Mouse (Mus musculus): ENCODE results near the gene Ikzf1. TPM values are rescaled to one million over a fixed set of nuclear protein-coding genes. Genes with fewer than 3 reads are reported as not detected.
A peak's percentile ranks its signal among the peaks of the same experiment; 100 is the strongest.

Gene Ikzf1
- polyA plus RNA-seq, 1 experiment = 21.9 TPM

GRCm38 (mm10) chr11:11763211-11763666 lies 78.4 kb downstream of the Ikzf1 start:
- H3K27ac ChIP-seq (ENCODE audit: insufficient read depth, low read depth, low read length) = 0 out of 2 replicates have a peak overlapping the region, but pooled peaks have one; percentile 33
- TF ChIP-seq CTCF (IDR thresholded peaks at IDR 0.05; ENCODE audit: extremely low read depth, insufficient read length, insufficient replicate concordance, low read depth, low read length) (no peak), POLR2A (IDR thresholded peaks at IDR 0.05; ENCODE audit: low read depth, low read length) (no peak)
- H3K4me3 ChIP-seq (ENCODE audit: low read depth, low read length) = no peak overlapping the region
- peaks cover 5% of the 10 kb centered on the region; the same call in 1 of the 2 replicates for H3K4me1 ChIP-seq (ENCODE audit: control insufficient read depth, insufficient read depth, insufficient read length, low read length)
- no peaks in the 10 kb centered on the region for H3K27me3 ChIP-seq (ENCODE audit: control insufficient read depth, insufficient read depth, low read length)
- no peaks in the 10 kb centered on the region for H3K36me3 ChIP-seq (ENCODE audit: control insufficient read depth, insufficient read depth, low read length)
- 57% methylated on average over 4 of the region's 4 CpGs for WGBS

GRCm38 (mm10) chr11:11765414-11765813 lies 80.6 kb downstream of the Ikzf1 start:
- no peak for TF ChIP-seq POLR2A (IDR thresholded peaks at IDR 0.05; ENCODE audit: low read depth, low read length)
- no peak for TF ChIP-seq CTCF (IDR thresholded peaks at IDR 0.05; ENCODE audit: extremely low read depth, insufficient read length, insufficient replicate concordance, low read depth, low read length)
- no peaks in the 10 kb centered on the region for H3K27me3 ChIP-seq (ENCODE audit: control insufficient read depth, insufficient read depth, low read length)
- H3K4me3 ChIP-seq (ENCODE audit: low read depth, low read length) = no peak overlapping the region
- 0 out of 2 replicates have a peak, but pooled peaks cover 2% of the 10 kb centered on the region for H3K36me3 ChIP-seq (ENCODE audit: control insufficient read depth, insufficient read depth, low read length)
- peaks cover 5% of the 10 kb centered on the region; the same call in 1 of the 2 replicates for H3K4me1 ChIP-seq (ENCODE audit: control insufficient read depth, insufficient read depth, insufficient read length, low read length)
- H3K27ac ChIP-seq (ENCODE audit: insufficient read depth, low read depth, low read length) = no peak overlapping the region
- 56% methylated on average over 1 of the region's 1 CpGs for WGBS

GRCm38 (mm10) chr11:11766105-11766504 lies 81.3 kb downstream of the Ikzf1 start:
- WGBS = 69% methylated on average over 1 of the region's 1 CpGs
- Histone ChIP-seq H3K27me3 (ENCODE audit: control insufficient read depth, insufficient read depth, low read length) (no peaks in the 10 kb centered on the region), H3K4me1 (ENCODE audit: control insufficient read depth, insufficient read depth, insufficient read length, low read length) (peaks cover 5% of the 10 kb centered on the region; the same call in 1 of the 2 replicates), H3K27ac (ENCODE audit: insufficient read depth, low read depth, low read length) (no peak overlapping the region), H3K4me3 (ENCODE audit: low read depth, low read length) (no peak overlapping the region), H3K36me3 (ENCODE audit: control insufficient read depth, insufficient read depth, low read length) (0 out of 2 replicates have a peak, but pooled peaks cover 2% of the 10 kb centered on the region)
- TF ChIP-seq CTCF (IDR thresholded peaks at IDR 0.05; ENCODE audit: extremely low read depth, insufficient read length, insufficient replicate concordance, low read depth, low read length) (no peak), POLR2A (IDR thresholded peaks at IDR 0.05; ENCODE audit: low read depth, low read length) (no peak)

- Histone ChIP-seq H3K4me3 (ENCODE audit: low read depth, low read length) (no peak overlapping the region), H3K4me1 (ENCODE audit: control insufficient read depth, insufficient read depth, insufficient read length, low read length) (peaks cover 5% of the 10 kb centered on the region; the same call in 1 of the 2 replicates), H3K36me3 (ENCODE audit: control insufficient read depth, insufficient read depth, low read length) (0 out of 2 replicates have a peak, but pooled peaks cover 2% of the 10 kb centered on the region), H3K27ac (ENCODE audit: insufficient read depth, low read depth, low read length) (no peak overlapping the region), H3K27me3 (ENCODE audit: control insufficient read depth, insufficient read depth, low read length) (no peaks in the 10 kb centered on the region)
- TF ChIP-seq POLR2A (IDR thresholded peaks at IDR 0.05; ENCODE audit: low read depth, low read length) (no peak), CTCF (IDR thresholded peaks at IDR 0.05; ENCODE audit: extremely low read depth, insufficient read length, insufficient replicate concordance, low read depth, low read length) (no peak)
These were observed 81.9 kb downstream of the Ikzf1 start for GRCm38 (mm10) chr11:11766736-11767135.

GRCm38 (mm10) chr11:11768057-11768456 lies 83.3 kb downstream of the Ikzf1 start:
- Histone ChIP-seq H3K4me1 (ENCODE audit: control insufficient read depth, insufficient read depth, insufficient read length, low read length) (peaks cover 5% of the 10 kb centered on the region; the same call in 1 of the 2 replicates), H3K27me3 (ENCODE audit: control insufficient read depth, insufficient read depth, low read length) (no peaks in the 10 kb centered on the region), H3K36me3 (ENCODE audit: control insufficient read depth, insufficient read depth, low read length) (0 out of 2 replicates have a peak, but pooled peaks cover 2% of the 10 kb centered on the region), H3K4me3 (ENCODE audit: low read depth, low read length) (no peak overlapping the region), H3K27ac (ENCODE audit: insufficient read depth, low read depth, low read length) (no peak overlapping the region)
- 83% methylated on average over 2 of the region's 2 CpGs for WGBS
- TF ChIP-seq CTCF (IDR thresholded peaks at IDR 0.05; ENCODE audit: extremely low read depth, insufficient read length, insufficient replicate concordance, low read depth, low read length) (no peak), POLR2A (IDR thresholded peaks at IDR 0.05; ENCODE audit: low read depth, low read length) (no peak)

- Histone ChIP-seq H3K4me1 (ENCODE audit: control insufficient read depth, insufficient read depth, insufficient read length, low read length) (peaks cover 2% of the 10 kb centered on the region; the same call in 1 of the 2 replicates), H3K4me3 (ENCODE audit: low read depth, low read length) (no peak overlapping the region), H3K27ac (ENCODE audit: insufficient read depth, low read depth, low read length) (no peak overlapping the region), H3K27me3 (ENCODE audit: control insufficient read depth, insufficient read depth, low read length) (no peaks in the 10 kb centered on the region), H3K36me3 (ENCODE audit: control insufficient read depth, insufficient read depth, low read length) (0 out of 2 replicates have a peak, but pooled peaks cover 2% of the 10 kb centered on the region)
- TF ChIP-seq CTCF (IDR thresholded peaks at IDR 0.05; ENCODE audit: extremely low read depth, insufficient read length, insufficient replicate concordance, low read depth, low read length) = no peak
- no peak for TF ChIP-seq POLR2A (IDR thresholded peaks at IDR 0.05; ENCODE audit: low read depth, low read length)
- WGBS = 93% methylated on average over 20 of the region's 20 CpGs
These were observed 84.5 kb downstream of the Ikzf1 start for GRCm38 (mm10) chr11:11769281-11769680.

- no peaks in the 10 kb centered on the region for H3K27me3 ChIP-seq (ENCODE audit: control insufficient read depth, insufficient read depth, low read length)
- 0 out of 2 replicates have a peak, but pooled peaks cover 2% of the 10 kb centered on the region for H3K36me3 ChIP-seq (ENCODE audit: control insufficient read depth, insufficient read depth, low read length)
- no peaks in the 10 kb centered on the region for H3K4me1 ChIP-seq (ENCODE audit: control insufficient read depth, insufficient read depth, insufficient read length, low read length)
- WGBS = 93% methylated on average over 3 of the region's 3 CpGs
- no peak overlapping the region for H3K27ac ChIP-seq (ENCODE audit: insufficient read depth, low read depth, low read length)
- H3K4me3 ChIP-seq (ENCODE audit: low read depth, low read length) = no peak overlapping the region
- TF ChIP-seq CTCF (IDR thresholded peaks at IDR 0.05; ENCODE audit: extremely low read depth, insufficient read length, insufficient replicate concordance, low read depth, low read length) = no peak
- TF ChIP-seq POLR2A (IDR thresholded peaks at IDR 0.05; ENCODE audit: low read depth, low read length) = no peak
These were observed 85.9 kb downstream of the Ikzf1 start for GRCm38 (mm10) chr11:11770691-11771090.

All from small intestine, adult 2 months (tissue).